33 mouse cellular contexts compared by ENCODE assay signal in genomic region chr1:54745666-54746065, GRCm38 (mm10).
"Had no signal": no experiment of that assay in that cellular context is flagged by ENCODE, and none has a peak within 500 bp of the region (broad histone marks: within the 10 kb centered on the region; RNA-seq: fewer than 3 reads in every experiment).

No protein-coding gene starts in this region.

- H3K9ac ChIP-seq: limb, embryonic 12.5 days; limb, embryonic 13.5 days; limb, embryonic 15.5 days; liver, embryonic 12.5 days; liver, embryonic 13.5 days; liver, embryonic 14.5 days; liver, embryonic 15.5 days; liver, postnatal 0 days; lung, embryonic 14.5 days; lung, embryonic 15.5 days; midbrain, embryonic 12.5 days; midbrain, embryonic 13.5 days; midbrain, embryonic 15.5 days; neural tube, embryonic 12.5 days; neural tube, embryonic 13.5 days had no signal

- DNase-seq: left cerebral cortex, postnatal 4 days; liver; liver, embryonic 13.5 days; liver, postnatal 0 days; lung, adult 18-20 months; lung, adult 2 months; lung, embryonic 14.5 days; lung, postnatal 10 days; lung, postnatal 14 days; lung, postnatal 36 days; lung, postnatal 4 days; midbrain, embryonic 14.5 days had no signal

- H3K9me3 ChIP-seq: limb, embryonic 10.5 days; limb, embryonic 12.5 days; limb, embryonic 13.5 days; limb, embryonic 15.5 days; liver, embryonic 12.5 days; liver, embryonic 13.5 days; liver, embryonic 15.5 days; lung, embryonic 15.5 days; megakaryocyte, embryonic 14.5 days; midbrain, embryonic 10.5 days; midbrain, embryonic 12.5 days; midbrain, embryonic 13.5 days; midbrain, embryonic 15.5 days; neural tube, embryonic 12.5 days; neural tube, embryonic 13.5 days had no signal

- H3K4me3 ChIP-seq: limb, embryonic 10.5 days; limb, embryonic 12.5 days; limb, embryonic 13.5 days; limb, embryonic 15.5 days; liver, embryonic 12.5 days; liver, embryonic 13.5 days; liver, embryonic 15.5 days; lung, embryonic 15.5 days; megakaryocyte, embryonic 14.5 days; midbrain, embryonic 10.5 days; midbrain, embryonic 12.5 days; midbrain, embryonic 13.5 days; midbrain, embryonic 15.5 days; myocyte; neural tube, embryonic 12.5 days; neural tube, embryonic 13.5 days had no signal

- H3K27ac ChIP-seq: limb, embryonic 10.5 days; limb, embryonic 12.5 days; limb, embryonic 13.5 days; limb, embryonic 15.5 days; liver, embryonic 12.5 days; liver, embryonic 13.5 days; liver, embryonic 14.5 days; liver, embryonic 15.5 days; lung, embryonic 15.5 days; macrophage; midbrain, embryonic 10.5 days; midbrain, embryonic 12.5 days; midbrain, embryonic 13.5 days; midbrain, embryonic 15.5 days; neural tube, embryonic 12.5 days; neural tube, embryonic 13.5 days had no signal

- H3K4me2 ChIP-seq: limb, embryonic 12.5 days; limb, embryonic 13.5 days; limb, embryonic 15.5 days; liver, embryonic 11.5 days; liver, embryonic 12.5 days; liver, embryonic 13.5 days; liver, embryonic 15.5 days; lung, embryonic 14.5 days; lung, embryonic 15.5 days; midbrain, embryonic 11.5 days; midbrain, embryonic 12.5 days; midbrain, embryonic 13.5 days; midbrain, embryonic 15.5 days; neural tube, embryonic 12.5 days; neural tube, embryonic 13.5 days had no signal

- H3K27me3 ChIP-seq: limb, embryonic 12.5 days; limb, embryonic 13.5 days; limb, embryonic 15.5 days; liver, embryonic 12.5 days; liver, embryonic 13.5 days; liver, embryonic 15.5 days; lung, embryonic 15.5 days; megakaryocyte, embryonic 14.5 days; midbrain, embryonic 12.5 days; midbrain, embryonic 13.5 days; midbrain, embryonic 15.5 days; neural tube, embryonic 12.5 days; neural tube, embryonic 13.5 days had no signal

- H3K4me1 ChIP-seq: limb, embryonic 10.5 days; limb, embryonic 12.5 days; limb, embryonic 13.5 days; limb, embryonic 15.5 days; liver, embryonic 12.5 days; liver, embryonic 13.5 days; midbrain, embryonic 10.5 days; midbrain, embryonic 12.5 days; midbrain, embryonic 13.5 days; neural tube, embryonic 12.5 days had no signal

- ATAC-seq: liver, embryonic 12.5 days; liver, postnatal 0 days; lung, postnatal 0 days; midbrain, embryonic 15.5 days; midbrain, embryonic 16.5 days had no signal

- H3K36me3 ChIP-seq: liver, embryonic 12.5 days; liver, embryonic 13.5 days; lung, embryonic 15.5 days; midbrain, embryonic 10.5 days; midbrain, embryonic 12.5 days; midbrain, embryonic 13.5 days; midbrain, embryonic 15.5 days; neural tube, embryonic 12.5 days; neural tube, embryonic 13.5 days had no signal
